Mouse (Mus musculus) stomach, postnatal 0 days (tissue): ENCODE measurements around the gene Ddn.
A peak's percentile ranks its signal among the peaks of the same experiment; 100 is the strongest.

Experiments used
- CTCF ChIP-seq: IDR thresholded peaks from 2 replicates; pipeline ENCODE4 v1.5.1; 2016; ENCODE audit warnings: antibody characterized with exemption, low read depth, mild to moderate bottlenecking, moderate library complexity
- EP300 ChIP-seq: optimal IDR thresholded peaks from 2 replicates; pipeline ENCODE3; 2016; ENCODE audit warnings: antibody characterized with exemption

DNA sequence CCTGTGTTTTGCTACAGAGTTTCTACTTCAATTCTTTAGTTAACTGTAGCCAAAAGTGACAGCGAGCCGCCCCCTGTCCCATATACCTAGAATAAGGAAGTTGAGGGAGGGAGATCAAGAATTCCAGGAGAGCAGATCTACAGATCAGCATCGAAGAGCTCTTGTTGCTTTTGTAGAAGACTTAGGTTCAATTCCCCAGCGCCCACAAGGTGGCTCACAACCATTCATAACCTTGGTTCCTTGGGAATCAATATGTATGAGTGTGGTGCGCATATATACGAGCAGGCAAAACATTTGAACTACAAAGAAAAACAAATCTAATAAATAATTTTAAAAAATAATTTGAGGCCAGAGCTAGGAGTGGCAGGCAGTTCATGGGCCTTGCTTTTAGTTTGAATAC is 28.1 kb downstream of the Ddn start:
- TF ChIP-seq CTCF (peak; percentile 29), EP300 (no peak)
